Mouse (Mus musculus): ENCODE measurements around the gene Tmprss4.

DNA sequence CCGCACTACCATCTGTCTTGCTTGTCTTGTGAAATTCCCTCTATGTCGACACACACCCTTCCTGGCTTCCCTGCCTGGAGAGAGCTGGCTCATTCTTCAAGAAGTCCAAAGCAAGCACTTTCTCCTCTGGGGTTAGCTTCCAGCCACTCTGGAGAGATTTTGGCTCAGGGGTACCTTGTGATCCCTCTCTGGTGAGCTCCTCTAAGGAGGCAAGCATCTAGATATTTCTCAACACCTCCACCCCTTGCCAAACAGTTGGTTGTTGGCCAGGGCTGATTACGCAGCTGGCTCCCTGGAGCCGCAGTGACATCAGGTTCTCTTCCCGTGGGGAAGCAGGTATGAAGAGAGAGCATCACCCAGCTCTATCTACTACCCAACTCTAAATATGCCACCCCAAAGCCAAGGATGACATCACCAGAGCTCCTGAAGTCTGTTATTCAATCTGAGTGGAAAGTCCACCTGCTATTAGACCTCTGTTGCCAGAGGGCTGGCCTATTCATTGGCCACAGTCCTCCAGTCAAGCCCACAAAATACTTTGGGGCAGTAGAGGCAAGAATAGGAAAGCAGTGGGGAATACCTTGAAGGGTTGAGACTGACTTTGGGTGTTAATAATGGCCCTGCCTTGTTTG, 2.5 kb downstream of the Tmprss4 start:
- TF ChIP-seq CTCF (IDR thresholded peaks at IDR 0.05) (no peak), EP300 (IDR thresholded peaks at IDR 0.05) (0 out of 2 replicates have a peak, but pooled peaks have one; percentile 24)
